16 mouse cellular contexts compared by ENCODE assay signal in genomic region chr10:63054586-63054985, GRCm38 (mm10). TPM values are rescaled to one million over a fixed set of nuclear protein-coding genes. Genes with fewer than 3 reads are reported as not detected.
DNase-seq lines count a peak whose midpoint lies in the region; ATAC-seq and TF ChIP-seq lines count a peak whose summit lies in the region.
"Had no signal": no experiment of that assay in that cellular context is flagged by ENCODE, and none has a peak within 500 bp of the region (broad histone marks: within the 10 kb centered on the region; RNA-seq: fewer than 3 reads in every experiment).

No protein-coding gene starts in this region.

- ATAC-seq in intestine, postnatal 0 days: no peak
- no peak for ATAC-seq in intestine, embryonic 15.5 days

- TF ChIP-seq POLR2A in thymus, adult 2 months (IDR thresholded peaks at IDR 0.05; ENCODE audit: control insufficient read depth, extremely low read depth, insufficient read depth, low read length, poor library complexity): no peak

- H3K27me3 ChIP-seq in intestine, postnatal 0 days (replicated peaks; ENCODE audit: control insufficient read depth, insufficient read depth, low read length): no peaks in the 10 kb centered on the region
- H3K27me3 ChIP-seq in intestine, embryonic 15.5 days (replicated peaks): no peaks in the 10 kb centered on the region
- H3K27me3 ChIP-seq in thymus, adult 2 months (ENCODE audit: control insufficient read depth, insufficient read depth, low read length): no peaks in the 10 kb centered on the region
- H3K27me3 ChIP-seq: hindbrain, embryonic 15.5 days; lung, embryonic 15.5 days had no signal

- H3K4me2 ChIP-seq in intestine, postnatal 0 days (replicated peaks; ENCODE audit: low read depth): no peak overlapping the region
- H3K4me2 ChIP-seq in intestine, embryonic 15.5 days (replicated peaks): no peak overlapping the region
- H3K4me2 ChIP-seq: heart, embryonic 13.5 days; hindbrain, embryonic 15.5 days; lung, embryonic 15.5 days had no signal

- no peaks in the 10 kb centered on the region for H3K4me1 ChIP-seq in intestine, postnatal 0 days (replicated peaks; ENCODE audit: control insufficient read depth, insufficient read depth, low read length)
- H3K4me1 ChIP-seq in intestine, embryonic 15.5 days (replicated peaks): 0 out of 2 replicates have a peak, but pooled peaks cover 3% of the 10 kb centered on the region
- H3K4me1 ChIP-seq in thymus, adult 2 months (replicated peaks; ENCODE audit: control insufficient read depth, insufficient read depth, low read length): no peaks in the 10 kb centered on the region
- H3K4me1 ChIP-seq: hindbrain, embryonic 15.5 days; lung, embryonic 15.5 days had no signal

- intact Hi-C loops in gastrocnemius, postnatal 36 days (cut with DNase I): no loop called here

- H3K4me3 ChIP-seq in intestine, postnatal 0 days (ENCODE audit: low read depth, low read length): no peak overlapping the region
- no peak overlapping the region for H3K4me3 ChIP-seq in intestine, embryonic 15.5 days (replicated peaks)
- no peak overlapping the region for H3K4me3 ChIP-seq in thymus, adult 2 months (ENCODE audit: control insufficient read depth, insufficient read depth, low read length)
- H3K4me3 ChIP-seq: forebrain, embryonic 10.5 days; heart, embryonic 13.5 days; hindbrain, embryonic 15.5 days; lung, embryonic 15.5 days had no signal

- no peaks in the 10 kb centered on the region for H3K9me3 ChIP-seq in intestine, postnatal 0 days (ENCODE audit: control insufficient read depth)
- no peaks in the 10 kb centered on the region for H3K9me3 ChIP-seq in intestine, embryonic 15.5 days
- H3K9me3 ChIP-seq: forebrain, embryonic 10.5 days; G1E; heart, embryonic 13.5 days; hindbrain, embryonic 15.5 days; lung, embryonic 15.5 days had no signal

- 76% methylated on average over 2 of the region's 2 CpGs for WGBS in intestine, postnatal 0 days
- 80% methylated on average over 2 of the region's 2 CpGs for WGBS in intestine, embryonic 15.5 days
- 90% methylated on average over 2 of the region's 2 CpGs for WGBS in thymus, adult 2 months

- no peak overlapping the region for H3K27ac ChIP-seq in intestine, postnatal 0 days (ENCODE audit: low read depth, low read length)
- H3K27ac ChIP-seq in intestine, embryonic 15.5 days: no peak overlapping the region
- H3K27ac ChIP-seq in thymus, adult 2 months (ENCODE audit: control insufficient read depth, insufficient read depth, low read length): no peak overlapping the region
- H3K27ac ChIP-seq: forebrain, embryonic 10.5 days; heart, embryonic 13.5 days; hindbrain, embryonic 15.5 days; lung, embryonic 15.5 days had no signal

- DNase-seq in thymus, postnatal 14 days: peak; percentile 7
- DNase-seq in thymus, adult 2 months: no peak
- peak; percentile 68 for DNase-seq in ZHBTc4 (ENCODE audit: low read depth, low spot score)
- DNase-seq in adrenal gland, postnatal 36 days: no peak
- no peak for DNase-seq in gastrocnemius, postnatal 36 days
- DNase-seq: cerebellum, postnatal 25 days; layer of hippocampus, postnatal 36 days had no signal

- H3K9ac ChIP-seq in intestine, postnatal 0 days (ENCODE audit: low read depth, low read length): no peak overlapping the region
- H3K9ac ChIP-seq in intestine, embryonic 15.5 days: no peak overlapping the region
- H3K9ac ChIP-seq: heart, embryonic 13.5 days; hindbrain, embryonic 15.5 days; lung, embryonic 15.5 days had no signal

- peak; percentile 36 for TF ChIP-seq CTCF in intestine, postnatal 0 days (IDR thresholded peaks at IDR 0.05; ENCODE audit: low read depth)
- no peak for TF ChIP-seq CTCF in thymus, adult 2 months (IDR thresholded peaks at IDR 0.05; ENCODE audit: borderline replicate concordance, control insufficient read depth, extremely low read depth, insufficient read depth, low read length, poor library complexity)

- H3K36me3 ChIP-seq in intestine, postnatal 0 days (ENCODE audit: control insufficient read depth, insufficient read depth): no peaks in the 10 kb centered on the region
- no peaks in the 10 kb centered on the region for H3K36me3 ChIP-seq in intestine, embryonic 15.5 days
- no peaks in the 10 kb centered on the region for H3K36me3 ChIP-seq in thymus, adult 2 months (ENCODE audit: control insufficient read depth, insufficient read depth, low read length)
- H3K36me3 ChIP-seq: forebrain, embryonic 10.5 days; G1E; heart, embryonic 13.5 days; hindbrain, embryonic 15.5 days; lung, embryonic 15.5 days had no signal

RNA-seq across cellular contexts. Expression of gene Pbld1, which starts 5.4 kb away (rescaled TPM):
- 1.8 and 2.1 TPM in 2 replicates for polyA plus RNA-seq in intestine, postnatal 0 days (2015; fragmentation: Nextera tagmentation; extraction: Ambion mirVana)
- polyA plus RNA-seq in intestine, embryonic 15.5 days (2015; fragmentation: Nextera tagmentation; extraction: Ambion mirVana): 2.6 and 6.4 TPM in 2 replicates
- 0.23 and 0.55 TPM in 2 replicates for polyA plus RNA-seq in thymus, adult 2 months (2012; rRNA removed)
- 1 to 10 TPM; 2.3 to 4.4 TPM for total RNA-seq in adrenal gland, postnatal 36 days (2021)
- total RNA-seq in gastrocnemius, postnatal 36 days (2021): under 1 TPM; 0.32 to 0.89 TPM
- polyA plus RNA-seq: G1E had no signal

RNA-seq across cellular contexts. Expression of gene Pbld2, which starts 30.5 kb away (rescaled TPM):
- polyA plus RNA-seq in intestine, postnatal 0 days (2015; fragmentation: Nextera tagmentation; extraction: Ambion mirVana): 36.2 and 43.7 TPM in 2 replicates
- 5.7 and 6.8 TPM in 2 replicates for polyA plus RNA-seq in intestine, embryonic 15.5 days (2015; fragmentation: Nextera tagmentation; extraction: Ambion mirVana)
- polyA plus RNA-seq in thymus, adult 2 months (2012; rRNA removed): 0.42 and 0.62 TPM in 2 replicates
- 1 to 10 TPM; 4.0 to 5.3 TPM for total RNA-seq in adrenal gland, postnatal 36 days (2021)
- total RNA-seq in gastrocnemius, postnatal 36 days (2021): 1 to 10 TPM; 2.7 to 3.2 TPM
- total RNA-seq: G1E had no signal
- polyA plus RNA-seq: G1E had no signal

RNA-seq across cellular contexts. Expression of gene Hnrnph3, which starts 30.6 kb away (rescaled TPM):
- polyA plus RNA-seq in intestine, postnatal 0 days (2015; fragmentation: Nextera tagmentation; extraction: Ambion mirVana): 21.2 and 25.0 TPM in 2 replicates
- 73.6 and 75.4 TPM in 2 replicates for polyA plus RNA-seq in intestine, embryonic 15.5 days (2015; fragmentation: Nextera tagmentation; extraction: Ambion mirVana)
- polyA plus RNA-seq in thymus, adult 2 months (2012; rRNA removed): 22.8 and 27.2 TPM in 2 replicates
- 10 to 100 TPM; 39.1 to 54.9 TPM for total RNA-seq in adrenal gland, postnatal 36 days (2021)
- total RNA-seq in gastrocnemius, postnatal 36 days (2021): 10 to 100 TPM; 14.2 to 15.3 TPM

RNA-seq across cellular contexts. Expression of gene Atoh7, which starts 44.9 kb away (rescaled TPM):
- polyA plus RNA-seq in intestine, postnatal 0 days (2015; fragmentation: Nextera tagmentation; extraction: Ambion mirVana): not detected in 2 replicates
- polyA plus RNA-seq in intestine, embryonic 15.5 days (2015; fragmentation: Nextera tagmentation; extraction: Ambion mirVana): 0.16 TPM in 1 of 2 replicates, not detected in the other
- 0.05 TPM in 1 of 2 replicates, not detected in the other for polyA plus RNA-seq in thymus, adult 2 months (2012; rRNA removed)
- total RNA-seq in adrenal gland, postnatal 36 days (2021): not detected
- total RNA-seq in gastrocnemius, postnatal 36 days (2021): not detected
- total RNA-seq: G1E; megakaryocyte-erythroid progenitor cell, adult 5-6 weeks had no signal
- polyA plus RNA-seq: G1E; heart, embryonic 13.5 days; kidney, embryonic 16.5 days; lung, embryonic 15.5 days had no signal

Comparison
In these comparisons a context has a peak if more than half of its experiments do, and no peak if none do; other contexts are left out.
1. DNase-seq: peak in thymus, postnatal 14 days (single experiment) and ZHBTc4 (single experiment); none in thymus, adult 2 months (single experiment), adrenal gland, postnatal 36 days (0 of 2) and gastrocnemius, postnatal 36 days (0 of 2).